Mouse (Mus musculus): ENCODE results near the gene Ifnar1.

The Ifnar1 gene

GRCm38 (mm10) chr16:91461066-91461638, 23.9 kb upstream of the Ifnar1 start:
- no peak for DNase-seq (ENCODE audit: low spot score in 2 of 2)

- DNase-seq (ENCODE audit: low spot score in 2 of 2) = no peak
Observed at GRCm38 (mm10) chr16:91461773-91462181, 23.3 kb upstream of the Ifnar1 start.

- no peak for DNase-seq (ENCODE audit: low spot score in 2 of 2)
Observed at GRCm38 (mm10) chr16:91462644-91463043, 22.4 kb upstream of the Ifnar1 start.

GRCm38 (mm10) chr16:91463400-91463799, 21.6 kb upstream of the Ifnar1 start:
- no peak for DNase-seq (ENCODE audit: low spot score in 2 of 2)

- no peak for DNase-seq (ENCODE audit: low spot score in 2 of 2)
Observed at GRCm38 (mm10) chr16:91463836-91464400, 21.1 kb upstream of the Ifnar1 start.

GRCm38 (mm10) chr16:91464594-91465504, 20.2 kb upstream of the Ifnar1 start:
- DNase-seq (ENCODE audit: low spot score in 2 of 2) = peak; percentile 76 to 82

DNA sequence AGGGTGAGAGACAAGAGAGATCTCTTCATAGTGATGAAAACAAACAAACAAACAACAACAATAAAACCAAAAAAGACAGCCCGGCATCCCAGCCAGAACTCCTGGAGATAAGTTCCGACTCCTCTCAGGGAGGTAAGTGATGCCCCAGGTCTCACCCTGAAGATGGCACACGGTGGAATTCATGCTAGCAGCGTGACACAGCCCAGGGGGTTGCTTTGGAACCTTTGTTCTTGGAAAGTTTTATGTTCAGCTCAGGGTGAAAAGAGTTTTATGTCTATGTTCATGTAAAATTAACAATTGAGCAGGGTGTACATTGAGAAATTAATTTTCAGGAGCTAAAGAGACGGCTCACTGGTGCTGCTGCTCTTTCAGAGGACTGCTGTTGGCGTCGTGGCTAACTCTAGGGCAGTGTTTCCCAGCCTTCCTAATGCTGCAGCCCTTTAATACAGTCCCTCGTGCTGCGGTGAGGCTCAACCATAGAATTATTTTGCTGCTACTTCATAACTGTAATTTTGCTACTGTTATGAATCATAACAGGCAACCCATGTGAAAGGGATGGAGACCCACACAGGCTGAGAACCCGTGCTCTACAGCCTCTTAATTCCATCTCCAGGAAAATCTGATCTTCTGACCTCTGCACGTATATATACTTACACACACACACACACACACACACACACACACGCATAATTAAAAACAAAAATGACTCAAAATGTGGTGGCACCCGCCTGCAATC, 19.4 kb upstream of the Ifnar1 start:
- DNase-seq (ENCODE audit: low spot score in 2 of 2) = no peak

DNA sequence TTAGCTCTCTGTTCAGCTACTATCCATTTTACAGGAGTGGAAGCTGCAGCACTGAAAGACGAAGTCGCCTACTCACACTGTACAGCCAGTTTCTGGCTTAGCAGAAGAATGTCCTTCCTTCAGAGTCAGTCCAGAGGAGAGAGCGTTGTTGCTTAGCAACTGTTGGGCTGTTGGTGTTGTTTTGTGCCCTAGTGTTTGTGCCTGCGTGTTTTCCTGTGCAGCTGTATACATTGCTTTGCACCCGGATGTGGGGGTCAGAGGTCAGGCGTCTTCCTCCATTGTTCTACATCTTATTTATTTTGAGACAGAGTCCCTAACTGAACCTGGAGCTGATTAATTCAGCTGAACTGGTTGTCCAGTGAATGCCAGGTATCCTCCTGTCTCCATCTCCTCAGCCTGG, 18.5 kb upstream of the Ifnar1 start:
- DNase-seq (ENCODE audit: low spot score in 2 of 2) = peak in 1 of 2 experiments; percentile 39

DNA sequence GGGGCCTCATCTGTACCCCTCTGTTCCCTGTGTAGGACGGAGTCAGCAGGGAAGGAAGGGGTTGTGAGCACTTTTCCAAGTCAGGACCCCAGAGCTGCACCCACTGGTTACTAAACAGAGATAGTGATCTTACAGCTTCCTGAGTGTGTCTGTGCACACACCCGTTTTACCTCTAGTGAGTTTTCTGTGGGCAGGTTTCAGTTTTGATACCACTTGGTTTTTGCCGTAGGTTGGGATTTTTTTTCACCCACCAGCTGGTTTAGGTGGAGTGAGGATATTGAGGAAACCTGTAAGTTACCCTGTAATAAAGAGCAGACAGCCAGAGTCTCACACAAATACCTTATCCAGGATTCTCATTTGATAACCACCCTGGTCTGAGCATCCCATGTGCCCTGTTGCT, 14.6 kb upstream of the Ifnar1 start:
- DNase-seq (ENCODE audit: low spot score in 2 of 2) = no peak

DNA sequence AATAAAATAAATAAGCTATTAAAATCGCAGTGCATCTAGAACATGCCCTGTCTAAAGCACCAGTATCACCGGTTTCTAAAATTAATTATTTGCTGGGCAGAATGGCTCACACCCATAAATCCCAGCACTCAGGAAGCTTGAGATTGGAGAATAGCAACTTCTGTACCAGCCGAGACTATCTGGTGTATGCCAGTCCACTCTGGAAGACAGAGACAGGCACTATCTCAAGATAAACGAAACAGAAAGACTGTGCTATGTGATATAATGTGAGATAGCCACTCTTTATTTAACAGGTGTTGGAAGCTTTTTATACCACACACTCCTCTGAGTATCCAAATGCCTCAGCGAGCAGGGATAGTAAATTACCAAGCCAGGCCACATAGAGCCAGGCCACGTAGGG, 13.6 kb upstream of the Ifnar1 start:
- no peak for DNase-seq (ENCODE audit: low spot score in 2 of 2)

GRCm38 (mm10) chr16:91475753-91476152, 9.3 kb upstream of the Ifnar1 start:
- DNase-seq (ENCODE audit: low spot score in 2 of 2) = no peak

GRCm38 (mm10) chr16:91478067-91478466, 7.0 kb upstream of the Ifnar1 start:
- no peak for DNase-seq (ENCODE audit: low spot score in 2 of 2)

DNA sequence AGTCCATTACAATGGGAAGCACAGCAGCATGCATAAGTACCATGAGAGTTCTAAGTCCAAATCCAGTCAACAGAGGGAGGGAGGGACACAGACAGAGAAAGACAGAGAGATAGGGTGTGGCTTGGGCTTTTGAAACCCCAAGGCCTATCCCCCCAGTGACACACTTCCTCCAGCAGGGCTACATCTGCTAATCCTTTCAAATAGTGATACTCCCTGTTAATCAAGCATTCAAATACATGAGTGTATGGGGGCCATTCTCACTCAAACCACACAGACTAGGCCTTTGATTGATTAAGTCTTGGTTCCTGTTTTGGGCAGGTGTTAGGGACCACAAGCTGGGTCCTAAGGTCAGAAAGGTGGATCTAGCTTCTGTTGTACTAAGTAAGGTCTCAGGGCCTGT, 4.5 kb upstream of the Ifnar1 start:
- no peak for DNase-seq (ENCODE audit: low spot score in 2 of 2)

DNA sequence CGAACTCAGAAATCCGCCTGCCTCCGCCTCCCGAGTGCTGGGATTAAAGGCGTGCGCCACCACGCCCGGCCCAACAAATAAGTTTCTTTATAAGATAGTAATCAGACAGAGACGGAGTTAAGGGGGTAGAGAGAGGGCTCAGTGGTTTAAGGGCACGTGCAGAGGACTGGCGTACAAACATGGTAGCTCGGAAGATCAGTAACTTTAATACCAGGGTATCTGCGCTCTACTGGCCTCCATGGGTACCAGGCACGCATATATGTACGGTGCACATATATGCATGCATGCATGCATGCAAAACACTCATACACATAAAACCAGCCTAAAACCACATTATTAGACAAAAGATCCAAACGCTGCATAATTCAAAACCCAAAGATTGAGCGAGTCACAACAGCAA, 651 bp upstream of the Ifnar1 start:
- no peak for DNase-seq (ENCODE audit: low spot score in 2 of 2)

- DNase-seq (ENCODE audit: low spot score in 2 of 2) = no peak
Observed at GRCm38 (mm10) chr16:91485841-91486240, 803 bp downstream of the Ifnar1 start.

GRCm38 (mm10) chr16:91488066-91488465, 3.0 kb downstream of the Ifnar1 start:
- DNase-seq (ENCODE audit: low spot score in 2 of 2) = no peak

- no peak for DNase-seq (ENCODE audit: low spot score in 2 of 2)
Observed at GRCm38 (mm10) chr16:91490897-91491296, 5.9 kb downstream of the Ifnar1 start.

GRCm38 (mm10) chr16:91491473-91491872, 6.4 kb downstream of the Ifnar1 start:
- no peak for DNase-seq (ENCODE audit: low spot score in 2 of 2)

- DNase-seq (ENCODE audit: low spot score in 2 of 2) = no peak
Observed at GRCm38 (mm10) chr16:91495501-91495900, 10.5 kb downstream of the Ifnar1 start.

DNA sequence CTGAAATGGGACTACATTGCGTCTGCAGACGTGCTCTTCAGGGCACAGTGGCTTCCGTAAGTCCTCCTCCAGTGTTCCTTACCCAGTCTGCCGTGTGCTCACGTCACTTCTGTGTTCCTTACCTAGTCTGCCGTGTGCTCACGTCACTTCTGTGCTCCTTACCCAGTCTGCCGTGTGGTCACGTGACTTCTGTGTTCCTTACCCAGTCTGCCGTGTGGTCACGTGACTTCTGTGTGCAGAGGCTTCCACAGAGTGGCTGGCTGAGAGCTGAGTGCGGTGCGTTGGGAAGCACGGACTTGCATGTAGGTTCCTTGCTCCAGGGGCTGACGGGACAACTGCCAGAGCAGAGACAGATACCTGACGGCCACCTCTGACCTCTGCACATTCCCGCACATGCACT, 11.2 kb downstream of the Ifnar1 start:
- DNase-seq (ENCODE audit: low spot score in 2 of 2) = no peak

DNA sequence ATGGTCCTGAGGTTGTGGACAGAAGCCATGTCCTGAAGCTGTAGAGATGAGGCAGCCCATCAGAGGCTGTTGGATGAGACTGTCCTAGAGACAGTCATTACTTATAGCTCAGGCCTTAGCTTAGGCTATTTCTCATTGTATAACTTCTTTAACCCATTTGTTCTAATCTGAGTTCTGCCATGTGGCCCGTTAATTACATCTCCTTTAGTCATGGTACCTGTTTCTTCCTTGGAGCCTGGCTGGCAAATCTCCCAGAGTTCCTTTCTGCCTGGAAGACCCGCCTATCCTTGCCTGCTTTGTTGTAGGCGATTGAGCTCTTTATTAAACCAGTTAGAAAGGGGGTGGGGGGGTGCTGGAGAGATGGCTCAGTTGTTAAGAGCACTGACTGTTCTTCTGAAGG, 11.7 kb downstream of the Ifnar1 start:
- no peak for DNase-seq (ENCODE audit: low spot score in 2 of 2)

DNA sequence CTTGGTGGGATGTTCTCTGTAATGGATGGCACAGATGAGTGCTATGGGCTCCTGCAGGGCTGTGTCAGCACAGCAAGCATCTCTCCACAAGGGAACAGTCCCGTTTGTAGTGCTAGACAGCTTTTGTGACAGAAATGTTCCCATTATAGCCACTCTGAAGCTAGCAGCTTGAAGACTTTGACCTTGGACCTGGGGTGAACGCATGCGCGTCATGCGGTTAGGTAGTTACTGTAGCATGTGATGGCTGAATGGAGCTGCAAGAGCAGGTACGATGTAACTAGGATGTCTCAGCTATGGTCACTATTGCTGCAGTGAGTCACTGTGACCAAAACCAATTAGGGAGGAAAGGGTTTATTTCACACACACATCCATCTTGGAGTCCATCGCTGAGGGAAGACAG, 13.0 kb downstream of the Ifnar1 start:
- no peak for DNase-seq (ENCODE audit: low spot score in 2 of 2)
